Mouse (Mus musculus) activated CD4-positive, CD25-positive, alpha-beta regulatory T cell, adult 4 months (primary cell): Measurements from ENCODE around the gene Pfkm. TPM values are rescaled to one million over a fixed set of nuclear protein-coding genes. Genes with fewer than 3 reads are reported as not detected.

Experiments
- ATAC-seq: one replicate; pipeline ENCODE4 v1.8.0; 2017
- polyA plus RNA-seq, 2 experiments: library from polyadenylated mRNA; unstranded; fragments of 100-300 nt; shearing (Covaris generic); gene quantifications; one replicate each; pipeline ENCODE4 v1.2.1; 2017

Gene Pfkm
- polyA plus RNA-seq, 2 experiments from 2014 or later: 5.0 to 6.8 TPM

- peak; percentile 36 for ATAC-seq
These were observed 81.4 kb downstream of the Pfkm start for GRCm38 (mm10) chr15:98173821-98174220.

GRCm38 (mm10) chr15:98177320-98177719 is 84.9 kb downstream of the Pfkm start:
- ATAC-seq: no peak

DNA sequence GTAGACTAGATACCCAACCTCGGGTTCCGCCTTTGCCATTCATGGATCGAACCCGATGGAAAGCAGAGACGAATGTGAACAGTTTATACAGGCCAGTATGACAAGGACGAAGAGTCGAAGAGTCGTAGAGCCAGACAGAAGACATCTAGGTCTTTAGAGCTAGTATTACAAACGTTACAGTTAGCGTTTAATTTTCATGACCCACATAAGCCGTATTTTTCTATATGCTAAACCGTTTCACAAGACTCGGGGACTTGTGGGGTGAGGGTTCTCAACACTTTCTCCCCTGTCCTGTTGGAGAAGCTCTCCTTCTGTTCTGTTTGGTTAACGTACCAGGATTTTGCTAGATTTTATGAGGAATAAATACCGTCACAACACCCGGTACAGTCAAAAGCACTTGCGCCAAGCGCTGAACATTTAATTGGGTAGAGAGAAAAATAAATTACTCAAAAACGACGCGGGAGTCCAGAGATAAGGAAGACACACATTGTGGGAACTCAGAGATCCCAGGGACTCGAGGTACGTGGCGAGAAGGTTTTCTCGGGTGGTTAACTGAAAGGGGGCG is 88.3 kb downstream of the Pfkm start:
- ATAC-seq: no peak

- ATAC-seq: peak; percentile 96
These were observed 88.8 kb downstream of the Pfkm start for GRCm38 (mm10) chr15:98181132-98181711.

Other genes starting within 250 kb of the Pfkm start
- gene Hdac7, start 248.1 kb upstream of the Pfkm start, polyA plus RNA-seq: 10 to 100 TPM; 58.8 to 69.5 TPM
- gene Vdr, start 182.0 kb upstream of the Pfkm start, polyA plus RNA-seq: 1 to 10 TPM in 1 of 2 experiments, under 1 TPM in 1; 0.71 to 1.8 TPM
- gene Tmem106c, start 128.4 kb upstream of the Pfkm start, polyA plus RNA-seq: 10 to 100 TPM; 23.5 to 25.5 TPM
- gene Col2a1, start 87.9 kb upstream of the Pfkm start, polyA plus RNA-seq: under 1 TPM in 1 of 2 experiments, not detected in 1; 0.25 TPM
- 10 to 100 TPM; 27.5 to 31.6 TPM for gene Senp1, start 1.2 kb downstream of the Pfkm start, polyA plus RNA-seq
- 10 to 100 TPM; 36.6 to 43.2 TPM for gene Asb8, start 73.0 kb downstream of the Pfkm start, polyA plus RNA-seq
- under 1 TPM in 1 of 2 experiments, not detected in 1; 0.25 TPM for gene Ccdc184, start 74.6 kb downstream of the Pfkm start, polyA plus RNA-seq
- not detected for gene Olfr288, start 103.0 kb downstream of the Pfkm start, polyA plus RNA-seq
- not detected for gene Gm44579, start 128.4 kb downstream of the Pfkm start, polyA plus RNA-seq
- not detected for gene Olfr287, start 128.5 kb downstream of the Pfkm start, polyA plus RNA-seq
- gene Olfr286, start 141.9 kb downstream of the Pfkm start, polyA plus RNA-seq: not detected
- not detected for gene H1fnt, start 164.7 kb downstream of the Pfkm start, polyA plus RNA-seq
- gene Zfp641, start 203.6 kb downstream of the Pfkm start, polyA plus RNA-seq: not detected
- gene Olfr285, start 224.8 kb downstream of the Pfkm start, polyA plus RNA-seq: not detected
- gene Olfr284, start 248.4 kb downstream of the Pfkm start, polyA plus RNA-seq: not detected